Mouse (Mus musculus) liver, embryonic 14.5 days (tissue): ENCODE results near the gene Pam.
"Not testable (repeated sequence)": the region's sequence is repeated elsewhere in the genome, so short reads cannot be mapped to it uniquely, and the experiment has no call there.

Experiments
- CTCF ChIP-seq: IDR thresholded peaks from 2 replicates; pipeline ENCODE4 v1.5.1; 2016; ENCODE audit warnings: antibody characterized with exemption, low read depth, control low read depth
- EP300 ChIP-seq: IDR thresholded peaks from 2 replicates; pipeline ENCODE4 v1.6.1; 2016; ENCODE audit warnings: antibody characterized with exemption, low read depth

- not testable (repeated sequence) for TF ChIP-seq CTCF, EP300
Measured at GRCm38 (mm10) chr1:97765712-97766111, 329.7 kb downstream of the Pam start.
